Mouse (Mus musculus): ENCODE results near the gene Egfr. TPM values are rescaled to one million over a fixed set of nuclear protein-coding genes. Genes with fewer than 3 reads are reported as not detected.
A peak's percentile ranks its signal among the peaks of the same experiment; 100 is the strongest.

Egfr gene
- polyA plus RNA-seq, 1 experiment from 2014 or later = 8.3 TPM

DNA sequence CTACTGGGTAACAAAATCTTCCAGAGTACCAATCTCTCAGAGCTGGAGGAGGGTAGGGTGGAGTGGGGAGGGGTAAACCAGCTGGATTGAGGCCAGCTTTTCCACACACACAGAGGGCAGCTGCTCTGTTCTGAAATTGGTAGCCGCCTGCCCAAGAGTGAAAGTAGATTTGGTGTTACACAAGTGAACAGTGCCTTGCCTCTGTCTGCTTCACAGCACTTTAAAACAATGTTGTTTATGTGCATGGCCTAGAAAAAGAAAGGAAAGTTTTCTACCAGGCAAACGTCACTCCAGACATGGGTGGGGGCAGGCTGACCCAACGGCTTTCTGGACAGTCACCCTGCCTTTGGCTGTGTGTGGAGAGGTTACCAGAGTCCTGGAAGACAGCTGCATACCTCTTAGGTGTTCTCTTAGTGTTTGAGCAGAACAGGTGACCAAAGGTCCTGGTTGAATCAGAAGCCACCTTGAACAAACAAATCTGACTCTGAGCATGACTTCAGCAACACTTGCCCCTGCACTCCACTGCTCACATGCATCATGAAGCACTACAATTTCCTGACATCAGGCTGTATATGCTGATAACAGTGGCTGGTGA is 17.8 kb downstream of the Egfr start:
- Histone ChIP-seq H3K27me3 (ENCODE audit: control insufficient read depth, insufficient read depth, low read depth, low read length) (no peaks in the 10 kb centered on the region), H3K4me1 (ENCODE audit: control insufficient read depth, insufficient read depth, low read length) (no peaks in the 10 kb centered on the region), H3K9ac (ENCODE audit: low read depth, low read length) (no peak overlapping the region), H3K27ac (ENCODE audit: low read length) (no peak overlapping the region), H3K4me2 (ENCODE audit: low read length) (no peak overlapping the region), H3K4me3 (ENCODE audit: low read depth, low read length) (no peak overlapping the region), H3K36me3 (ENCODE audit: control insufficient read depth, insufficient read depth, low read length) (no peaks in the 10 kb centered on the region), H3K9me3 (replicated peaks; ENCODE audit: control insufficient read depth, low read length, poor library complexity, severe bottlenecking) (no peaks in the 10 kb centered on the region)
- WGBS = 65% methylated on average over 3 of the region's 3 CpGs
- ATAC-seq = peak; percentile 60

DNA sequence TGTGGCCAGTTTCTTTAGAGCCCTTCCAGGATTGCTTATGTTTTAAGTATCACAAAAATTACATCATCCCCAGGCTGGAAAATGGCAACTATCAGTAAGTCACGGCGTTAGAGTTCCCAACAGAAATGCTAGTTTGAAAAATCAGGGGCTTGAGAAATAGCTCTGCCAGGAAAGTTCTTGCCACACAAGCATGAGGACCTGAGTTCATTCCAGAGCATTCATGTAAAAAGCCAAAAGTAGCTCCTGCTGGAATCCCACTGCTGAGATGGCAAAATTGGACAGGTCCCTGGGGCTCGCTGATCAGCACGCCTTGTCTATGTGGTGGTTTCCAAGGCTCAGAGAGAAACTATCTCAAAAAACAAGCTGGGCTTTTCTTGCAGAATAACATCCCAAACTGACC is 19.0 kb downstream of the Egfr start:
- Histone ChIP-seq H3K4me1 (ENCODE audit: control insufficient read depth, insufficient read depth, low read length) (no peaks in the 10 kb centered on the region), H3K36me3 (ENCODE audit: control insufficient read depth, insufficient read depth, low read length) (no peaks in the 10 kb centered on the region), H3K27ac (ENCODE audit: low read length) (no peak overlapping the region), H3K4me3 (ENCODE audit: low read depth, low read length) (no peak overlapping the region), H3K9ac (ENCODE audit: low read depth, low read length) (no peak overlapping the region), H3K4me2 (ENCODE audit: low read length) (no peak overlapping the region), H3K9me3 (replicated peaks; ENCODE audit: control insufficient read depth, low read length, poor library complexity, severe bottlenecking) (no peaks in the 10 kb centered on the region), H3K27me3 (ENCODE audit: control insufficient read depth, insufficient read depth, low read depth, low read length) (no peaks in the 10 kb centered on the region)
- no peak for ATAC-seq
- 87% methylated on average over 4 of the region's 4 CpGs for WGBS

DNA sequence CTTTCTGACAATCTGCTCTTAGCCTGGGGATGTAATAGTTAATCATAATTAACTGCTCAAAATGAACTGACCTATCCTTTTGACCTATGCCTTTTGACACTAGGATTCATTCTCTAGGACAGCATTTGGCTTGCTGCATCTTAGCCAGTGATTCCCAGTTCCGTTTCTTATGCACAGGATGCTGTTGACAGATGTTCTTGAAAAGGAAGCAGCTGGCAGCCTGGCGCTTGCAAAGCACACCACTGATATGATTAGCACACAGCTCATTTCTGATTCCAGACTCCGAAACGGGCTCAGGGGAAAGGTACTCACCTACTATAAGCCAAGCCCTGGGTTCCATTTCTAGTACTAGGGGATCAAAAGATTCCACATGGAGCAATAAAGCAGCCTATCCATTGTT is 20.7 kb downstream of the Egfr start:
- Histone ChIP-seq H3K27me3 (ENCODE audit: control insufficient read depth, insufficient read depth, low read depth, low read length) (no peaks in the 10 kb centered on the region), H3K27ac (ENCODE audit: low read length) (no peak overlapping the region), H3K4me3 (ENCODE audit: low read depth, low read length) (no peak overlapping the region), H3K36me3 (ENCODE audit: control insufficient read depth, insufficient read depth, low read length) (no peaks in the 10 kb centered on the region), H3K4me2 (ENCODE audit: low read length) (no peak overlapping the region), H3K4me1 (ENCODE audit: control insufficient read depth, insufficient read depth, low read length) (no peaks in the 10 kb centered on the region), H3K9me3 (replicated peaks; ENCODE audit: control insufficient read depth, low read length, poor library complexity, severe bottlenecking) (no peaks in the 10 kb centered on the region), H3K9ac (ENCODE audit: low read depth, low read length) (no peak overlapping the region)
- no peak for ATAC-seq
- 41% methylated on average over 4 of the region's 4 CpGs for WGBS

DNA sequence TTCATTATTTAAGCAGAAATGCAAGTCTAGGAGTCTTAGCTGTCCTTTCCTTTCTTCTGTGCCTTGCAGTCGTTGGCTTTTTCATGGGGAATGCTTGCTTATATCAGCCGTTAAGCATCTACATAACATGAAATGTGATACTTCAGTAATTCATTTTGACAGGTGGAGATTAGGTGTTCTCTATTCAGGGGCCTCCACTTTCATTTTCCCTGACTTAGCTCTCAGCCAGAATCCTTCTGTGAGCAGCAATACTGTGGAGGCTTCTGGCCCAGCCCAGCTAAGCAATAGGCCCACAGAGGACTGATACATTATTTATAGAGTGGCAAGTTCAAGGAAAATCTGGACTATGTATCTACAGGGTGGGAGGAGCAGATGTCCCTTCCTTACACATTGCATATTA is 25.0 kb downstream of the Egfr start:
- no peaks in the 10 kb centered on the region for H3K4me1 ChIP-seq (ENCODE audit: control insufficient read depth, insufficient read depth, low read length)
- ATAC-seq = no peak
- no peak overlapping the region for H3K9ac ChIP-seq (ENCODE audit: low read depth, low read length)
- H3K4me2 ChIP-seq (ENCODE audit: low read length) = no peak overlapping the region
- H3K4me3 ChIP-seq (ENCODE audit: low read depth, low read length) = no peak overlapping the region
- no peaks in the 10 kb centered on the region for H3K9me3 ChIP-seq (replicated peaks; ENCODE audit: control insufficient read depth, low read length, poor library complexity, severe bottlenecking)
- H3K27me3 ChIP-seq (ENCODE audit: control insufficient read depth, insufficient read depth, low read depth, low read length) = no peaks in the 10 kb centered on the region
- H3K36me3 ChIP-seq (ENCODE audit: control insufficient read depth, insufficient read depth, low read length) = no peaks in the 10 kb centered on the region
- no peak overlapping the region for H3K27ac ChIP-seq (ENCODE audit: low read length)
- 84% methylated on average over 2 of the region's 2 CpGs for WGBS

DNA sequence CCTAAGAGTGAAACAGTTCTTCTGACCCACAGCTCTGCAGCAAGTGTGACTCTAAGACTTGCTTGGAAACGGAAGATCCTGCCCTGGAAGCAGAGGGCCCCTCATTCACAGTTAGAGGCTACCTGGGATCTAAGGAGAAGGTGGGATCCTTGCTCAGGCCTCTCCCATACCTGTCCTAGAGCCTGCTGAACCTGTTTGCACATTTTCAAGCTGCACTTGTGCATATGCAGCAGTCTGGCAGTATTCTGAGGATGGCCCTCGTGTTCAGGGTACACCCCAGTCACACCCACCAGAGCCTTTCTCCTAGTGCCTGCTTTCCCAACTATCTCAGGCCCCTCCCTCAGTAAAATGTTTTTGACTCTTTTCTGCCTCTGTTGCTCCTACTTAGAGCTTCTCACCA is 29.6 kb downstream of the Egfr start:
- no peaks in the 10 kb centered on the region for H3K36me3 ChIP-seq (ENCODE audit: control insufficient read depth, insufficient read depth, low read length)
- no peak overlapping the region for H3K4me2 ChIP-seq (ENCODE audit: low read length)
- no peaks in the 10 kb centered on the region for H3K27me3 ChIP-seq (ENCODE audit: control insufficient read depth, insufficient read depth, low read depth, low read length)
- H3K4me3 ChIP-seq (ENCODE audit: low read depth, low read length) = no peak overlapping the region
- 85% methylated on average over 2 of the region's 2 CpGs for WGBS
- no peak overlapping the region for H3K9ac ChIP-seq (ENCODE audit: low read depth, low read length)
- no peaks in the 10 kb centered on the region for H3K4me1 ChIP-seq (ENCODE audit: control insufficient read depth, insufficient read depth, low read length)
- no peaks in the 10 kb centered on the region for H3K9me3 ChIP-seq (replicated peaks; ENCODE audit: control insufficient read depth, low read length, poor library complexity, severe bottlenecking)
- no peak for ATAC-seq
- H3K27ac ChIP-seq (ENCODE audit: low read length) = no peak overlapping the region

DNA sequence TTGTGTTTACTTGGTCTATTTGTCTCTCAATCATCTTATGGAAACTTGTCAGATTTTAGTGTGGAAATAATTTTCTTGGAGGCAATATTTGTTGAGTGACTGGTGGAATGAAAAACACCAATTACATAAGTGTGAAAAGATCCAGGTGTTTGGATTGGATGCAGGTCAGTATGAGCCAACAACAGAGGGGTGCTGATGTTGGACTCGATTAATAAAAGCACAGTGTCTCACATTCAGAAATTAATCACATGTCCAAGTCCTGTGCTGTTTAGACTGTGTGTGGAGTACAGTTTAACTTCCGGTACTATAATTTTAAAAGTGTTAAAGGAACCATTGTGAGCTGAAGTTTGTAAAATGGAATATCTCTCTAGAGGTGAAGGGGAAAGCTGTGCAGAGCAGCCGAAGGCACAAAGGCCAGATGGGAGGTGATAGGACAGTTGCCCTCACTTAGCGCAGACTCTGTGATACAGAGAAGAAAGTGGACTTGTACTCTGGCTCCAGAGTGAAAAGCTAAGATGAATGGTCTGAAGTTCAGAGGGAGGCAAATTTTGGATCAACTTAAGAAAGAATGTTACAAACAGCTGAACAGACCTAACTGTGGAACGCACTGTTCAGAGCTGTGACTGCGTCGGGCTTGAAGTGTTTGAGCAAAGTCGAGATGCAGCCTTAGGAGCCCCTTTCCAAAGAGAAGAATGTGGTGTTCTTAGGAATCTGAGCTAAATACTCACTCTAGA is 32.1 kb downstream of the Egfr start:
- no peak for ATAC-seq
- H3K36me3 ChIP-seq (ENCODE audit: control insufficient read depth, insufficient read depth, low read length) = no peaks in the 10 kb centered on the region
- 92% methylated on average over 8 of the region's 8 CpGs for WGBS
- no peak overlapping the region for H3K4me3 ChIP-seq (ENCODE audit: low read depth, low read length)
- H3K27ac ChIP-seq (ENCODE audit: low read length) = no peak overlapping the region
- H3K4me1 ChIP-seq (ENCODE audit: control insufficient read depth, insufficient read depth, low read length) = no peaks in the 10 kb centered on the region
- H3K27me3 ChIP-seq (ENCODE audit: control insufficient read depth, insufficient read depth, low read depth, low read length) = no peaks in the 10 kb centered on the region
- H3K4me2 ChIP-seq (ENCODE audit: low read length) = no peak overlapping the region
- H3K9me3 ChIP-seq (replicated peaks; ENCODE audit: control insufficient read depth, low read length, poor library complexity, severe bottlenecking) = no peaks in the 10 kb centered on the region
- H3K9ac ChIP-seq (ENCODE audit: low read depth, low read length) = no peak overlapping the region

DNA sequence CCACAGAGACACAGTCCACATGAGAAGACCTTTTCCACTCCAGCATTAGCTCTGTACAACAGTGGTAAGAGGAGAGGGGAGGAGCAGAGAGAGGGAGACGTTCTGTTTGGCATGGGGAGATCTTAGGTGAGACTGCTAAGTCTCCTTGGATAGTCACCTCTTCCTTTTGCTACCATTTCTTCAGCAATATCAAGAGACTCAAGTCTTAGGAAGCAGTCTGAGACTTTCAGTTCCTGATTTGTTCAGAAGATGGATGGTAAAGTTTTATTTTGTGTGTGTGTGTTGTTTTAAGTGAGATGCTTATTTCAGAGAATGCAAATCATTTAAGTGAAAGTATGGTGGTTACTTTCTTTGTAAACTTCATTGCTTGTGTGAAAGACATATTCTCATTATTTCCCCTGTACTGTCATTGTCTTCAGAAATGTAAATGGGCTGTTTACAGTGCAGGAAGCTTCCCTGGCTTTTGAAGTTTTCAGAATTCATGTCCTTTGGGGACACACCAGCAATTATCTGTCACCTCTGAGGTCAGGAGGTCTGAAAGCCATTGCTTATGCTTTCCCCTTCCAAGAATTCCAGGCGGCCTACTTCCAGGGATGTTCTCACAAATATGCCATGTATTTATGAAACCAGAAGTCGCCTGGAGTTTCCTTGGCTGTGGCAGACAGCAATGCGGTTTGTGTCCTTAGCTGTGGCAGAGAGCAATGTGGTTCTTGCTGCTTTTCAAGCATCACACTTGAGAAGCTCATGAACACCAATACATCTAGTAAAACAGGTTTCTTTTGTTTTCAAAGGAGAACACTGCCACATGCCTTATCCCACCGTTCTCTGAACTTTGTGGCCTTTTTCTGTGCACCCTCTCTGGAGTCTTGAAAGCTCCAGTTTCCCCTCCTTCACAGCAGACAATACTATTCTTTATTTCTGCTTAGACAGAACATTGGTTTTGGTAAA is 40.9 kb downstream of the Egfr start:
- Histone ChIP-seq H3K4me1 (ENCODE audit: control insufficient read depth, insufficient read depth, low read length) (no peaks in the 10 kb centered on the region), H3K9ac (ENCODE audit: low read depth, low read length) (no peak overlapping the region), H3K4me3 (ENCODE audit: low read depth, low read length) (no peak overlapping the region), H3K27ac (ENCODE audit: low read length) (no peak overlapping the region), H3K4me2 (ENCODE audit: low read length) (no peak overlapping the region), H3K9me3 (replicated peaks; ENCODE audit: control insufficient read depth, low read length, poor library complexity, severe bottlenecking) (no peaks in the 10 kb centered on the region), H3K27me3 (ENCODE audit: control insufficient read depth, insufficient read depth, low read depth, low read length) (no peaks in the 10 kb centered on the region), H3K36me3 (ENCODE audit: control insufficient read depth, insufficient read depth, low read length) (no peaks in the 10 kb centered on the region)
- 68% methylated on average over 5 of the region's 5 CpGs for WGBS
- ATAC-seq = no peak

DNA sequence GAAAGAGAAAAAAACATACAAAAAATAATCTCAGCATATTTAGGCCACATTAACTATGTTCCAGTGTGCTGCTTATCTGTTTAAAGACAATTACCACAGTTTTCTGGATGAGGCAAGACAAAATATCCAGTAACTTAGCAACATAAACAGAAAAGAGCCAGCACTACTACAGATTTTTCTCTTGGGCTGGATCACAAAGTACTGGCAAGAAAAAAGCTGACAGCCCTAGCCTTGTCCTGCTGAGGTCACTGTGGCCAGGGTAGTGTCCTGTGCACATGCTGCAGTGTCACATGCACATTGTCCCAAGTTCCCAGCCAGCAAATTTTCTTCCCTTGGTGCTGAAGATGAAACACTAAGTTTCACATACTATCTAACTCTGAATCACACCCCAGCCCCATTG is 43.0 kb downstream of the Egfr start:
- no peaks in the 10 kb centered on the region for H3K27me3 ChIP-seq (ENCODE audit: control insufficient read depth, insufficient read depth, low read depth, low read length)
- no peaks in the 10 kb centered on the region for H3K36me3 ChIP-seq (ENCODE audit: control insufficient read depth, insufficient read depth, low read length)
- H3K9me3 ChIP-seq (replicated peaks; ENCODE audit: control insufficient read depth, low read length, poor library complexity, severe bottlenecking) = no peaks in the 10 kb centered on the region
- H3K4me2 ChIP-seq (ENCODE audit: low read length) = no peak overlapping the region
- no peak overlapping the region for H3K4me3 ChIP-seq (ENCODE audit: low read depth, low read length)
- H3K4me1 ChIP-seq (ENCODE audit: control insufficient read depth, insufficient read depth, low read length) = no peaks in the 10 kb centered on the region
- no peak for ATAC-seq
- no peak overlapping the region for H3K9ac ChIP-seq (ENCODE audit: low read depth, low read length)
- no peak overlapping the region for H3K27ac ChIP-seq (ENCODE audit: low read length)

DNA sequence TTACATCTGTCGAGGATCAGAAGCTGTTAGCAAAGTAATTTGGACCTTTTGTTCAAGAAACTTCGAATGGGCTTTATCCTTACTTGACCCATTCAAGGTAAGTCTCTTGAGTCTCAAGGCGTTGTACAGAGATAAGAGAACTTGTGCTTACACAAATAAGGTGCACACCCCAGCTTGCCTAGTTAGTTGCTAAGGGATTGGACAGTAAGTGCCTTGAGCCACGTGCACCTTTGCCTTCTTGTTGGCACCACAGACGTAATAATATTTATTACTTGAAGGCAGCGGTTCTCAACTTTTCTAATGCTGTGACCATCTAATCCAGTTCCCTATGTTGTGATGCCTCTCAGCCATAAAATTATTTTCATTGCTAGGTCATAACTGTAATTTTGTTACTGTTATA is 43.5 kb downstream of the Egfr start:
- Histone ChIP-seq H3K4me2 (ENCODE audit: low read length) (no peak overlapping the region), H3K27ac (ENCODE audit: low read length) (no peak overlapping the region), H3K36me3 (ENCODE audit: control insufficient read depth, insufficient read depth, low read length) (no peaks in the 10 kb centered on the region), H3K4me3 (ENCODE audit: low read depth, low read length) (no peak overlapping the region), H3K9me3 (replicated peaks; ENCODE audit: control insufficient read depth, low read length, poor library complexity, severe bottlenecking) (no peaks in the 10 kb centered on the region), H3K4me1 (ENCODE audit: control insufficient read depth, insufficient read depth, low read length) (no peaks in the 10 kb centered on the region), H3K9ac (ENCODE audit: low read depth, low read length) (no peak overlapping the region), H3K27me3 (ENCODE audit: control insufficient read depth, insufficient read depth, low read depth, low read length) (no peaks in the 10 kb centered on the region)
- WGBS = 84% methylated on average over 6 of the region's 6 CpGs
- ATAC-seq = no peak
